ENCODE assay signal across 8 mouse cellular contexts in genomic region chr10:127210961-127211405, GRCm38 (mm10). TPM values are rescaled to one million over a fixed set of nuclear protein-coding genes. Genes with fewer than 3 reads are reported as not detected.
DNase-seq lines count a peak whose midpoint lies in the region; ATAC-seq lines count a peak whose summit lies in the region.

No protein-coding gene starts in this region.

- no peaks in the 10 kb centered on the region for H3K27me3 ChIP-seq in embryonic facial prominence, embryonic 11.5 days (ENCODE audit: control insufficient read depth, insufficient read depth, low read length)
- no peaks in the 10 kb centered on the region for H3K27me3 ChIP-seq in hindbrain, embryonic 16.5 days (replicated peaks; ENCODE audit: control insufficient read depth, insufficient read depth, low read length)
- H3K27me3 ChIP-seq in liver, embryonic 11.5 days (replicated peaks; ENCODE audit: control insufficient read depth, insufficient read depth, low read length) = no peaks in the 10 kb centered on the region
- H3K27me3 ChIP-seq in neural tube, embryonic 12.5 days (replicated peaks) = no peaks in the 10 kb centered on the region

- peak overlapping the region; percentile 74 for H3K9ac ChIP-seq in embryonic facial prominence, embryonic 11.5 days (replicated peaks; ENCODE audit: low read length)
- peak overlapping the region; percentile 78 for H3K9ac ChIP-seq in hindbrain, embryonic 16.5 days (ENCODE audit: low read depth, low read length)
- peak overlapping the region; percentile 92 for H3K9ac ChIP-seq in liver, embryonic 11.5 days (ENCODE audit: low read depth, low read length)
- H3K9ac ChIP-seq in neural tube, embryonic 12.5 days = peak overlapping the region; percentile 72

- peak overlapping the region; percentile 76 for H3K4me3 ChIP-seq in embryonic facial prominence, embryonic 11.5 days (ENCODE audit: low read depth, low read length)
- peak overlapping the region; percentile 68 for H3K4me3 ChIP-seq in hindbrain, embryonic 16.5 days (ENCODE audit: low read length)
- peak overlapping the region; percentile 95 for H3K4me3 ChIP-seq in liver, embryonic 11.5 days (ENCODE audit: low read depth, low read length)
- peak overlapping the region; percentile 86 for H3K4me3 ChIP-seq in neural tube, embryonic 12.5 days

- DNase-seq in lung, adult 18-20 months = peak; percentile 36 to 56
- no peak for DNase-seq in lung, postnatal 14 days
- DNase-seq in embryonic facial prominence, embryonic 11.5 days (ENCODE audit: low spot score) = no peak
- DNase-seq in liver, embryonic 11.5 days (ENCODE audit: low spot score) = peak; percentile 60
- no peak for DNase-seq in thymus, postnatal 14 days
- DNase-seq in natural killer cell, adult 2 months (ENCODE audit: low spot score in 2 of 2) = no peak

- peak; percentile 49 for ATAC-seq in embryonic facial prominence, embryonic 11.5 days (replicated peaks; ENCODE audit: insufficient number of reproducible peaks, low FRiP score, low TSS enrichment, low read depth)
- ATAC-seq in hindbrain, embryonic 16.5 days = peak; percentile 68
- ATAC-seq in liver, embryonic 11.5 days (replicated peaks; ENCODE audit: low FRiP score) = peak; percentile 62
- peak; percentile 77 for ATAC-seq in neural tube, embryonic 12.5 days (ENCODE audit: low FRiP score, low read depth)

- H3K9me3 ChIP-seq in embryonic facial prominence, embryonic 11.5 days (replicated peaks; ENCODE audit: control insufficient read depth, low read length) = no peaks in the 10 kb centered on the region
- no peaks in the 10 kb centered on the region for H3K9me3 ChIP-seq in hindbrain, embryonic 16.5 days (ENCODE audit: control insufficient read depth, low read length)
- H3K9me3 ChIP-seq in liver, embryonic 11.5 days (ENCODE audit: control insufficient read depth, low read length) = no peaks in the 10 kb centered on the region
- H3K9me3 ChIP-seq in neural tube, embryonic 12.5 days = no peaks in the 10 kb centered on the region

- under 1% methylated on average over 25 of the region's 25 CpGs for WGBS in embryonic facial prominence, embryonic 11.5 days
- 2% methylated on average over 21 of the region's 25 CpGs for WGBS in hindbrain, embryonic 16.5 days
- under 1% methylated on average over 25 of the region's 25 CpGs for WGBS in liver, embryonic 11.5 days
- 1% methylated on average over 25 of the region's 25 CpGs for WGBS in neural tube, embryonic 12.5 days

- no peaks in the 10 kb centered on the region for H3K36me3 ChIP-seq in embryonic facial prominence, embryonic 11.5 days (replicated peaks; ENCODE audit: control insufficient read depth, insufficient read depth, low read depth, low read length)
- peaks cover 10% of the 10 kb centered on the region for H3K36me3 ChIP-seq in hindbrain, embryonic 16.5 days (ENCODE audit: control insufficient read depth, insufficient read depth, low read length)
- H3K36me3 ChIP-seq in liver, embryonic 11.5 days (ENCODE audit: control insufficient read depth, insufficient read depth, low read length) = peaks cover 8% of the 10 kb centered on the region; the same call in 1 of the 2 replicates
- H3K36me3 ChIP-seq in neural tube, embryonic 12.5 days = peaks cover 24% of the 10 kb centered on the region

- no peak overlapping the region for H3K27ac ChIP-seq in embryonic facial prominence, embryonic 11.5 days (replicated peaks; ENCODE audit: low read depth, low read length)
- 0 out of 2 replicates have a peak overlapping the region, but pooled peaks have one; percentile 37 for H3K27ac ChIP-seq in hindbrain, embryonic 16.5 days (ENCODE audit: low read depth, low read length)
- peak overlapping the region; percentile 84 for H3K27ac ChIP-seq in liver, embryonic 11.5 days (ENCODE audit: low read depth, low read length)
- H3K27ac ChIP-seq in neural tube, embryonic 12.5 days = no peak overlapping the region

- peak overlapping the region; percentile 92 for H3K4me2 ChIP-seq in embryonic facial prominence, embryonic 11.5 days (ENCODE audit: low read depth, low read length)
- H3K4me2 ChIP-seq in hindbrain, embryonic 16.5 days (ENCODE audit: low read length) = peak overlapping the region; percentile 92
- H3K4me2 ChIP-seq in liver, embryonic 11.5 days = peak overlapping the region; percentile 94
- H3K4me2 ChIP-seq in neural tube, embryonic 12.5 days (replicated peaks) = peak overlapping the region; percentile 79

- H3K4me1 ChIP-seq in embryonic facial prominence, embryonic 11.5 days (ENCODE audit: control insufficient read depth, insufficient read depth, low read length) = 0 out of 2 replicates have a peak, but pooled peaks cover 2% of the 10 kb centered on the region
- peaks cover 13% of the 10 kb centered on the region for H3K4me1 ChIP-seq in hindbrain, embryonic 16.5 days (ENCODE audit: control insufficient read depth, insufficient read depth, low read depth, low read length)
- H3K4me1 ChIP-seq in liver, embryonic 11.5 days (replicated peaks; ENCODE audit: control insufficient read depth, insufficient read depth, low read length) = peaks cover 30% of the 10 kb centered on the region
- peaks cover 10% of the 10 kb centered on the region for H3K4me1 ChIP-seq in neural tube, embryonic 12.5 days

RNA-seq across cellular contexts. Expression of gene Pip4k2c, which starts 0.4 kb away (rescaled TPM):
- polyA plus RNA-seq in embryonic facial prominence, embryonic 11.5 days (2014; fragmentation: Nextera tagmentation; extraction: Ambion mirVana) = 14.7 and 17.8 TPM in 2 replicates
- 20.5 and 20.7 TPM in 2 replicates for polyA plus RNA-seq in hindbrain, embryonic 16.5 days (2015; fragmentation: Nextera tagmentation; extraction: Ambion mirVana)
- 43.1 and 43.4 TPM in 2 replicates for polyA plus RNA-seq in liver, embryonic 11.5 days (2014; fragmentation: Nextera tagmentation; extraction: Ambion mirVana)
- 22.0 and 22.4 TPM in 2 replicates for polyA plus RNA-seq in neural tube, embryonic 12.5 days (2016; fragmentation: Nextera tagmentation; extraction: Ambion mirVana)

RNA-seq across cellular contexts. Expression of gene Dtx3, which starts 15.5 kb away (rescaled TPM):
- polyA plus RNA-seq in embryonic facial prominence, embryonic 11.5 days (2014; fragmentation: Nextera tagmentation; extraction: Ambion mirVana) = 93.8 and 108 TPM in 2 replicates
- polyA plus RNA-seq in hindbrain, embryonic 16.5 days (2015; fragmentation: Nextera tagmentation; extraction: Ambion mirVana) = 213 and 233 TPM in 2 replicates
- polyA plus RNA-seq in liver, embryonic 11.5 days (2014; fragmentation: Nextera tagmentation; extraction: Ambion mirVana) = 64.0 and 70.8 TPM in 2 replicates
- 189 and 199 TPM in 2 replicates for polyA plus RNA-seq in neural tube, embryonic 12.5 days (2016; fragmentation: Nextera tagmentation; extraction: Ambion mirVana)

RNA-seq across cellular contexts. Expression of gene Arhgef25, which starts 21.1 kb away (rescaled TPM):
- polyA plus RNA-seq in embryonic facial prominence, embryonic 11.5 days (2014; fragmentation: Nextera tagmentation; extraction: Ambion mirVana) = 32.7 and 38.4 TPM in 2 replicates
- polyA plus RNA-seq in hindbrain, embryonic 16.5 days (2015; fragmentation: Nextera tagmentation; extraction: Ambion mirVana) = 29.0 and 29.1 TPM in 2 replicates
- 28.3 and 30.2 TPM in 2 replicates for polyA plus RNA-seq in liver, embryonic 11.5 days (2014; fragmentation: Nextera tagmentation; extraction: Ambion mirVana)
- 43.3 and 43.6 TPM in 2 replicates for polyA plus RNA-seq in neural tube, embryonic 12.5 days (2016; fragmentation: Nextera tagmentation; extraction: Ambion mirVana)

RNA-seq across cellular contexts. Expression of gene Slc26a10, which starts 30.5 kb away (rescaled TPM):
- 1.1 and 2.0 TPM in 2 replicates for polyA plus RNA-seq in embryonic facial prominence, embryonic 11.5 days (2014; fragmentation: Nextera tagmentation; extraction: Ambion mirVana)
- polyA plus RNA-seq in hindbrain, embryonic 16.5 days (2015; fragmentation: Nextera tagmentation; extraction: Ambion mirVana) = 1.4 and 1.5 TPM in 2 replicates
- polyA plus RNA-seq in liver, embryonic 11.5 days (2014; fragmentation: Nextera tagmentation; extraction: Ambion mirVana) = 3.6 and 5.2 TPM in 2 replicates
- polyA plus RNA-seq in neural tube, embryonic 12.5 days (2016; fragmentation: Nextera tagmentation; extraction: Ambion mirVana) = 1.5 and 1.8 TPM in 2 replicates

RNA-seq across cellular contexts. Expression of gene B4galnt1, which starts 46.0 kb away (rescaled TPM):
- polyA plus RNA-seq in embryonic facial prominence, embryonic 11.5 days (2014; fragmentation: Nextera tagmentation; extraction: Ambion mirVana) = 4.9 and 5.2 TPM in 2 replicates
- polyA plus RNA-seq in hindbrain, embryonic 16.5 days (2015; fragmentation: Nextera tagmentation; extraction: Ambion mirVana) = 59.0 and 74.1 TPM in 2 replicates
- polyA plus RNA-seq in liver, embryonic 11.5 days (2014; fragmentation: Nextera tagmentation; extraction: Ambion mirVana) = 21.6 and 26.3 TPM in 2 replicates
- 29.2 and 31.5 TPM in 2 replicates for polyA plus RNA-seq in neural tube, embryonic 12.5 days (2016; fragmentation: Nextera tagmentation; extraction: Ambion mirVana)

Comparison
In these comparisons a context has a peak if more than half of its experiments do, and no peak if none do; other contexts are left out.
1. DNase-seq: peak in lung, adult 18-20 months (2 of 2) and liver, embryonic 11.5 days (single experiment); none in lung, postnatal 14 days (single experiment), embryonic facial prominence, embryonic 11.5 days (single experiment), thymus, postnatal 14 days (single experiment) and natural killer cell, adult 2 months (0 of 2).
2. H3K27ac ChIP-seq: peak in hindbrain, embryonic 16.5 days (single experiment) and liver, embryonic 11.5 days (single experiment); none in embryonic facial prominence, embryonic 11.5 days (single experiment) and neural tube, embryonic 12.5 days (single experiment).
3. Peak in every context shown above with its lines, with median percentiles within 50 percentile points of each other: ATAC-seq, H3K4me2 ChIP-seq, H3K4me3 ChIP-seq and H3K9ac ChIP-seq.